Mouse (Mus musculus): ENCODE measurements around the gene Fbxl16.

GRCm38 (mm10) chr17:25796951-25797369 is 11.9 kb upstream of the Fbxl16 start, which contains the start of gene Metrn:
- TF ChIP-seq CTCF (IDR thresholded peaks at IDR 0.05; ENCODE audit: borderline replicate concordance, insufficient read depth, low read depth, low read length) (no peak), POLR2A (IDR thresholded peaks at IDR 0.05; ENCODE audit: borderline replicate concordance, insufficient read depth, low read length) (no peak)
